Mouse (Mus musculus) v-Abl transformed pro-B cells (cell line): ENCODE data around the gene Rabac1.

Source experiments
- in situ Hi-C, 2 experiments: fragments of 400-800 bp; cut with MboI; formaldehyde crosslinking; loops; one replicate each; pipeline ENCODE4 v1.15.1; 2025; ENCODE audit not compliant: unreplicated experiment in 2 of 2

The Rabac1 gene

DNA sequence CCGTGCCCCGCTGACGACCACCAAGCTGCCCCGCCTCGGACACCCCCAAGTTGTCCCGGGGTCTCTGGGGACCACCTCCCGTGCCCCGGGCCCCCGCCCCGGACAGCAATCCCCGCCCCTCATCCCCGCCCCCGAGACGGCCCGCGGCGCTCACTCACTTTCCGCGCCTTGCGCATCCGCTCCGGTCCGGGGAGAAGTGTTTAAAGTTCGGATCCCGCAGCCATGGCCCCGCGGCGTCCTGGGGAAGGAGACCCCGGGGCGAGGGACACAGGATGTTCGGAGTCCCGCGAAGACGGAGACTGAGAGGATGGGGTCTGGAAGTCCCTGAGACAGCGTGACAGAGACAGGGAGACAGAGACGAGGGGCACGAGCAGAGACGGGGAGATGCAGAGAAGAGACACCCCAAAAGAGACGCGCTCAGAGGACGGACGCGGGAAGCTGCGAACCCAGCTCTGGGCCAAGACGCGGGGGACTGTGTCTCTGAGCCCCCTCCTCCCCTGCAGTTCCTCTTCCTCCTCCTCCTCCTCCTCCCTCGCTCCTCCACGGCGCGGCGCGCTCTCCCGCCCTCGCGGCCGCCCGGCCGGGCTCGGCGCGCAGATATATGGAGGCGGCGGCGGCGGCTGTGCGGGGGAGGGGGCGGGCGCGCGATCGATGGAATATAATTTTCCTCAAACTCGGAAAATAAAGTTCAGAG is 28.1 kb downstream of the Rabac1 start, which contains the start of gene Gm4881:
Gene Gm4881 (minus strand): TSS at position 238 of the 694 bp plus-strand sequence.
- in situ Hi-C loops: no loop called here

GRCm38 (mm10) chr7:24943641-24944040 is 28.9 kb downstream of the Rabac1 start:
- in situ Hi-C loops: no loop called here

GRCm38 (mm10) chr7:24931651-24932050 is 40.9 kb downstream of the Rabac1 start:
- in situ Hi-C loops: no loop called here

- in situ Hi-C loops: no loop called here
Measured at GRCm38 (mm10) chr7:24930475-24930874, 42.1 kb downstream of the Rabac1 start.
